In the genomic region with DNA sequence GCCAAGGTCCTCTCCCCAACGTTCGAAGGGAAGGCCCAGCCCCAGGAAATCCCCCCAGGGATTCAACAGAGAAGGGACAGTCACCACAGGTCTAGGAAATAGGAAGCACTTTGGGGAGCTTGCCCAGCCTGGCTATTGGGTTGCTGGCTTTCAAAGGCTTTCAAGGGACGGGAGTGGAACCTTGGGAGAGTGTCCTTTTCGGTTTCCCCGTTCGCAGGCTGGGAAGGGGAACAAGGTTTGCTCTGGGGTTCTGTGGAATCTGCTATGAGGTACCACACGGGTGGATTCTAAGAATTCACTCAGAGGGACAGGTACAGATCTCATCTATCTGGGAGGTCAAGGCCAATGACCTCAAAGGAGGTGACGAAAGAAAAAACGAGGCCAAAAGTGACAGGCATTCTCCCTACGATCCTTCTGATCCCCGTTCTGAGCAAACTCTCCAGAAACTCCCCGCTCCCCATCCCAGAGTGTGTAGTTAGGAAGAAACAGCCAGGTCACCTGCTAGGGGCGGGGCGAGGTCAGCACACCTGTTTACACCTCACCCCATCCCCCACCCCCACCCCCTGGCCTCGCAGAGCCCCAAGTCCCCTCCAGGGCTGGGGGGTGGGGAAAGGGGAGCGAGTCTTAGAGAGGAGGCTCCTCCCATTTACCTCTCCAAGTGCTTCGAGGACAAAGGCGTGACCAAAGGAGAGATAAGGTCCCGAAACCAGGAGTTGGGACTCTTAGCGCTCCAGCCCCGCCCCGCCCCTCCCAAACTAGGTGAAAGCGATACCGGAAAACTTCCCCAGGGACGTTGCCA, we compare ENCODE assay signal across 8 mouse cellular contexts. TPM values are rescaled to one million over a fixed set of nuclear protein-coding genes. Genes with fewer than 3 reads are reported as not detected.
DNase-seq lines count a peak whose midpoint lies in the region; ATAC-seq and TF ChIP-seq lines count a peak whose summit lies in the region.

No protein-coding gene starts in this region.

- H3K4me1 ChIP-seq in forebrain, embryonic 14.5 days (ENCODE audit: control insufficient read depth, insufficient read depth, low read length), result peaks cover 20% of the 10 kb centered on the region

- no peak for ATAC-seq in forebrain, embryonic 14.5 days

- H3K27ac ChIP-seq in left cerebral cortex, adult 2 months, result no peak overlapping the region
- no peak overlapping the region for H3K27ac ChIP-seq in forebrain, embryonic 14.5 days (ENCODE audit: low read depth, low read length)

- 0 out of 2 replicates have a peak overlapping the region, but pooled peaks have one; percentile 5 for H3K4me3 ChIP-seq in left cerebral cortex, adult 2 months
- H3K4me3 ChIP-seq in forebrain, embryonic 14.5 days (ENCODE audit: low read depth, low read length), result peak overlapping the region; percentile 77

- no peaks in the 10 kb centered on the region for H3K27me3 ChIP-seq in forebrain, embryonic 14.5 days (replicated peaks; ENCODE audit: control insufficient read depth, insufficient read depth, low read length)

- intact Hi-C loops in left cerebral cortex, adult 2 months (cut with DNase I), result no loop called here

- peaks cover 10% of the 10 kb centered on the region; the same call in 1 of the 2 replicates for H3K36me3 ChIP-seq in forebrain, embryonic 14.5 days (ENCODE audit: control insufficient read depth, insufficient read depth, low read length)

- H3K9me3 ChIP-seq in forebrain, embryonic 14.5 days (replicated peaks; ENCODE audit: control insufficient read depth, low read length), result no peaks in the 10 kb centered on the region

- peak overlapping the region; percentile 90; the same call in 1 of the 2 replicates for H3K9ac ChIP-seq in forebrain, embryonic 14.5 days (ENCODE audit: low read length)

- no peak for TF ChIP-seq CTCF in left cerebral cortex, adult 2 months (IDR thresholded peaks at IDR 0.05)

- peak overlapping the region; percentile 89 for H3K4me2 ChIP-seq in forebrain, embryonic 14.5 days (ENCODE audit: low read length)

- no peak for DNase-seq in left cerebral cortex, adult 2 months (ENCODE audit: extremely low spot score in 1 of 2, low spot score in 2 of 2)
- no peak for DNase-seq in left cerebral cortex, adult 8-10 months (ENCODE audit: low spot score in 2 of 2)
- no peak for DNase-seq in forebrain, embryonic 14.5 days (ENCODE audit: low spot score)
- DNase-seq in kidney, postnatal 14 days, result peak; percentile 60
- DNase-seq in lung, postnatal 4 days, result peak; percentile 67 to 83
- no peak for DNase-seq in layer of hippocampus, postnatal 14 days (ENCODE audit: low spot score in 2 of 2)
- DNase-seq in layer of hippocampus, postnatal 36 days, result no peak
- DNase-seq in frontal cortex, postnatal 14 days (ENCODE audit: low spot score in 2 of 2), result no peak

- 7% methylated on average over 25 of the region's 25 CpGs for WGBS in forebrain, embryonic 14.5 days

RNA-seq across cellular contexts. Expression of gene Nectin2, which starts 2.7 kb away (rescaled TPM):
- 1 to 10 TPM; 7.9 to 8.2 TPM for total RNA-seq in left cerebral cortex, adult 2 months (2021)
- total RNA-seq in left cerebral cortex, adult 8-10 months (2022), result 1 to 10 TPM; 6.5 to 8.0 (median 7.4) TPM
- 33.0 and 39.7 TPM in 2 replicates for polyA plus RNA-seq in forebrain, embryonic 14.5 days (2014; fragmentation: Nextera tagmentation; extraction: Ambion mirVana)
- total RNA-seq in layer of hippocampus, postnatal 14 days (2021), result 10 to 100 TPM; 11.6 to 12.7 TPM
- 1 to 10 TPM; 5.2 to 5.8 TPM for total RNA-seq in layer of hippocampus, postnatal 36 days (2021)

RNA-seq across cellular contexts. Expression of gene Bcam, which starts 23.2 kb away (rescaled TPM):
- 10 to 100 TPM; 12.2 to 15.1 TPM for total RNA-seq in left cerebral cortex, adult 2 months (2021)
- total RNA-seq in left cerebral cortex, adult 8-10 months (2022), result 10 to 100 TPM; 15.8 to 18.7 (median 17.1) TPM
- polyA plus RNA-seq in forebrain, embryonic 14.5 days (2014; fragmentation: Nextera tagmentation; extraction: Ambion mirVana), result 5.8 and 7.6 TPM in 2 replicates
- 10 to 100 TPM in 1 of 2 experiments, 1 to 10 TPM in 1; 8.8 to 14.0 TPM for total RNA-seq in layer of hippocampus, postnatal 14 days (2021)
- 1 to 10 TPM; 9.5 to 9.8 TPM for total RNA-seq in layer of hippocampus, postnatal 36 days (2021)

RNA-seq across cellular contexts. Expression of gene Tomm40, which starts 32.4 kb away (rescaled TPM):
- total RNA-seq in left cerebral cortex, adult 2 months (2021), result 100 to 1,000 TPM; 117 TPM
- 100 to 1,000 TPM; 109 to 112 (median 111) TPM for total RNA-seq in left cerebral cortex, adult 8-10 months (2022)
- polyA plus RNA-seq in forebrain, embryonic 14.5 days (2014; fragmentation: Nextera tagmentation; extraction: Ambion mirVana), result 86.3 and 109 TPM in 2 replicates
- 100 to 1,000 TPM; 105 to 115 TPM for total RNA-seq in layer of hippocampus, postnatal 14 days (2021)
- total RNA-seq in layer of hippocampus, postnatal 36 days (2021), result 100 to 1,000 TPM; 110 to 115 TPM

RNA-seq across cellular contexts. Expression of gene Apoe, which starts 48.6 kb away (rescaled TPM):
- total RNA-seq in left cerebral cortex, adult 2 months (2021), result 1,000 to 10,000 TPM; 1,824 to 1,912 TPM
- total RNA-seq in left cerebral cortex, adult 8-10 months (2022), result 1,000 to 10,000 TPM; 1,704 to 2,821 (median 2,131) TPM
- polyA plus RNA-seq in forebrain, embryonic 14.5 days (2014; fragmentation: Nextera tagmentation; extraction: Ambion mirVana), result 261 and 304 TPM in 2 replicates
- total RNA-seq in layer of hippocampus, postnatal 14 days (2021), result 1,000 to 10,000 TPM; 2,679 to 2,697 TPM
- total RNA-seq in layer of hippocampus, postnatal 36 days (2021), result 1,000 to 10,000 TPM; 2,147 to 2,303 TPM

RNA-seq across cellular contexts. Expression of gene Cblc, which starts 49.0 kb away (rescaled TPM):
- total RNA-seq in left cerebral cortex, adult 2 months (2021), result not detected
- not detected for total RNA-seq in left cerebral cortex, adult 8-10 months (2022)
- not detected in 2 replicates for polyA plus RNA-seq in forebrain, embryonic 14.5 days (2014; fragmentation: Nextera tagmentation; extraction: Ambion mirVana)
- total RNA-seq in layer of hippocampus, postnatal 14 days (2021), result not detected
- total RNA-seq in layer of hippocampus, postnatal 36 days (2021), result not detected

Comparison
In these comparisons a context has a peak if more than half of its experiments do, and no peak if none do; other contexts are left out.
1. DNase-seq: peak in kidney, postnatal 14 days (single experiment) and lung, postnatal 4 days (2 of 2); none in left cerebral cortex, adult 2 months (0 of 2), left cerebral cortex, adult 8-10 months (0 of 2), forebrain, embryonic 14.5 days (single experiment), layer of hippocampus, postnatal 14 days (0 of 2), layer of hippocampus, postnatal 36 days (0 of 2) and frontal cortex, postnatal 14 days (0 of 2).